Mouse (Mus musculus) MEL-GATA-1-ER (cell line): Measurements from ENCODE around the gene Pde4b.

Experiments
- DNase-seq: peaks from one replicate; pipeline ENCODE4 v3.0.0-alpha.2; 2012; ENCODE audit warnings: low read depth; ENCODE audit errors: extremely low read depth

Pde4b gene

DNA sequence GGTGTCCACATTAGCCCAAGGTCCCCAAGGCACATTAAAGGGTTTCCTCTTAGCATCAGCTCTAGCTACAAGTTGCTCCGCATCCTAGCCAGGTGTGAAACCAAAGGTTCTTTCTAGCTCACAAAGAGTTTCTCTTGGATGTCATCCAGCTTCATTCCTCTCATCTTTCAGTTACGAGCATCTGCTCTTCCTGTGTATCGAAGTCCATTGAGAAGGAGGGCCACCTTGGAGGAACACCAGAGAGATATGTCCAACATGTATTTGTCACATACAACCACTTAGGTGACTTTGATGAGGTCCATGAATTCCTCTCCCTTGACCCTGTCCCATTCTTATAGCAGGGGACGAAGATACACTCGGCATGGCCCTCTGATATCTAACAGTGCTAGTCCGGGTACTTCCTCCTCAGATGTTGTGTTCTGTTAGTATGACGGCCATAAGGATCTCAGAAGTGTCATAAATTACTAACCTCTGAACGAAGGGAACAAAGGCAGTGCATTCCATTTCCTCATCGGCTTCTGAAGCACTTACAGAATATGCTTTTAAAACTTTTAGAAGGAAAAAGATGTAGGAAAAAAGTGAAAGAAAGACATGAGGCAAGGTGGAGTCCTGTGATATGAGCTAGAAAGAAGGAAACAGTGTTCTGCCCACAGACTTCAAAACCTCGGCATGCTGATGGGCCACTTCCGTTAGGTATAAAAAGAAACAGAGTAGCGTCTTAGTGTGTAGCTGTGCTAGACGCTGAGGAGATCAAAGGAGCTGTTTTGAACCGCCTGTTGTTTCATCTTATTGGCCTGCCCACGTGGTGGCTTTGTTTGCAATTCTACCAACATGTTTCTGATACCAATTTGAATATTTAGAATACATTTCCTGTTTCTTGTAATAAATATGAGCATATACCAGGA is 419.3 kb downstream of the Pde4b start:
- peak; percentile 75 for DNase-seq

DNA sequence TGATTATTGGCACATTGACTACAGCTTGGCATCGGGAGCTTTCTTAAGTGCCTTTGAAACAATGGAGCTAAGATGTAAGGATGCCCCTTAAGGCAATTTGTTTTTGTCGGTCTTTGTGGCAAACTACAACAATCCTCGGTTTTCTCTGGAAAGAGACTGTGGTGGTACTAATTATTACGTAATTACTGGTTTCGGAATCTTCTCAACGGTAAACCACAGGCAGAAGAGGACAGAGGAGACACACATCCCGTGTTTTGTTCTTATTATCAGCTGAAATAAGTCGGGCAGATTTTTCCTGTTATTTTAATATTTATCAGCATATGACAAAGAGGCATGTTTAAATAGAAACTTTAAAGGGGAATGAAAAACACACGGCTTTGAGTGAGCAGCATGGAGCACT is 420.0 kb downstream of the Pde4b start:
- DNase-seq, result peak; percentile 36

DNA sequence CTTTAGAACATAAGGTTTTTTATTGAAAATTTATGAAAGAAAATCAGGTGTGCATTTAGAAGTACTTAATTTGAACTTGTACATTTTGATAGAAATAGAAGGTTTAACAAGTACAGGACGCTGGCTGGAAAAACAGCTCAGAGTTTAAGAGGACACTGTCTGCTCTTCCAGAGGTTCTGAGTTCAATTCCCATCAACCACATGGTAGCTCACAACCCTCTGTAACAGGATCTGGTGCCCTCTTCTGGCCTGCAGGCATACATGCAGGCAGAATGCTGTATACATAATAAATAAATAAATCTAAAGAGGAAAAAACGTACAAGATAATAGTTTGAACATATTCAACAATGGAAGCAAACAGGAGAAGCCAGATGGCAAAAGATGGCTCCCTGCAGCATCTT is 420.4 kb downstream of the Pde4b start:
- DNase-seq, result no peak

DNA sequence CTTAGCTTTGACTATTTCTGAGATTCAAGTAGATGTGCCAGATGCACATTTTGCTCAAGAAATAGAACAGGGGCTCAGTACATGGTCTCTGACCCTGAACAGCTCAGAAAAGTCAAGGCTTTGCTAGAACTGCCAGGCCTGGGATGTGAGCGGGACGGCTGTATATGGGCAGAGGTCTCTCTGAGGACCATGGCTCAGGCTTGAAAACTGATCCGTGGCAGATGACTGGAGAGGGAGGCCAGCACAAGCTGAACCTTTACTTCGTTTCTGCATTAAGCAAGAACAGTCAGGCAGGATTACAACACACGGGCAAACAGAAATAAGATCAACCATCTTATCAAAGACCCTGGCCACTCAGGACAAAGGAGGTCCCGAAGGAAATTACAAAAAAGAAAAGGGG is 422.7 kb downstream of the Pde4b start:
- no peak for DNase-seq

DNA sequence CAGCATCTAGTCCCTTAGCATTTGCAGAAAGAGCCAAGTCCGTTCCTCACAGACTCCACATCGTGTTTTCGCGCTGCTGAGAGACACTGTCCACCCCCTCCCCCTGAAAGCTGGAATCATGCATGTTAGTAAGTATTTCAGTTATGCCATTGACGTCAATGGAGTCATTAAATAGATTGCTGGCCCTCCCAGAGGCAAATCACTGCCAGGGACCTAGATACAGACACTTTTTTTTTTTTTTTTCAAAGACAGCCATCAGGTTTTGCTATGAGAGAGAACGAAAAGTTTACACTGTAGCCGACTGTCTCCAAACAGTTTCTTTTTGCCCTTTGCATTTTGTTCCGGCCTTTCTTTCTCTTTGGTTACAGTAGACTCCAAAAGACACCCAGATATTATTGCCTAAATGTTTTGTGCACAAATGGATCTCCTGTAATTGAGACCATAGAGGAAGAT is 423.6 kb downstream of the Pde4b start:
- no peak for DNase-seq

DNA sequence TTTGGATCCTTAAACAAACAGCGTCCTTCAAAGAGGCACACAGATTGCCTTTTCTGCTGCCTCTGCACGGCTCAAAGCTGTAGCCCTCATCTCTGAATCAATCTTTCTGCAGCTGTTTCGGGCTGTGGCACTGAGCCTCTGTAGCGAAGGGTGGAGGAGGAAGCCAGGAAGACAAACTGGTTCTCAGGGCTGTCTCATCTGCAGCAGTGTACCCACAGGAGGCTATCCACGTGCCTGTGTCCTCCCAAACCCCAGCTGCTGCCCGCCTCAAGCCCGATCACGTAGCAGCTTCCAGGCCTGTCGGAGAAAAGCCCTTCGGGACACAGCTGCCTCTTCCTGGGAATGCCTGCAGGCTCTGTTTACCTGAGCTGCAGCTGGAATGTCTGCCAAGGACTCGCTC is 424.2 kb downstream of the Pde4b start:
- DNase-seq, result no peak

DNA sequence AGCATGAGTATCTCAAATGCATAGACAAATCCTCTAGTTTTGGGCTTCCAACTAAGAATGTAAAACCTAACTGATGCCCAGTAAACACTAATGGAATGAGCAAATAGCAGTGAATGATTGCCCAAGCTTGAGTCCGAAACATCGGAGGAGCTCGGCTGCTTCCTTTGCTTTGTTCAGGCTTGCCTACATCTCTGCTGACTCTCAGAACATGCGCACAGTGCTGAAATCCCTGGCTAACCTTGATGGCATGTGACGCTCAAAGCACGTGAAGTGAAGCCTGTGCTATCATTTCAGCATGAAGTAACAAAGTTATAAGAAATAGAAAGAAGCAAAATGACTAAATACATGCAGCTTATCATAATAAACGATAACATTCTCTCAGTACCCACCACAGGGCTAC is 425.6 kb downstream of the Pde4b start:
- DNase-seq, result no peak

DNA sequence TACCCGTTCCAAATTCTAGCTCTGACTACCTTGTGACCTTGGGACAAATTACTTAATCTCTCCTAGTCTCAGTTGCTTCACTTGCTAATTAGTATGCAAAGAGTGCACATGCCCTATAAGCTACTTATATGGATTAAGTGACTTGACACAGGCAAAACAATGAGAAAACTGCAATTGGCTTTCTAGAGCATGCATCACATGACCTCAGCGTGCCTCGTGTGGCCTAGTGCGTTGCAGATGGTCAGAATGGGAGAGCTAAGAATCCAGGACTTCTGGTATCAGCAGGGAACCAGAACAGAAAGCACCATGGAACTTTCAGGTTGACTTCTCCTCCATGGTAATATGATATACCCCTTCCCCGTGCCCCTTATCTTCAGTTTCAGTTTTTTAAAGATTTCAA is 426.2 kb downstream of the Pde4b start:
- DNase-seq, result no peak

- no peak for DNase-seq
These were observed 427.9 kb downstream of the Pde4b start for GRCm38 (mm10) chr4:102514972-102515835.

- no peak for DNase-seq
These were observed 429.1 kb downstream of the Pde4b start for GRCm38 (mm10) chr4:102516395-102516794.

- peak; percentile 96 for DNase-seq
These were observed 429.8 kb downstream of the Pde4b start for GRCm38 (mm10) chr4:102516982-102517630.

DNA sequence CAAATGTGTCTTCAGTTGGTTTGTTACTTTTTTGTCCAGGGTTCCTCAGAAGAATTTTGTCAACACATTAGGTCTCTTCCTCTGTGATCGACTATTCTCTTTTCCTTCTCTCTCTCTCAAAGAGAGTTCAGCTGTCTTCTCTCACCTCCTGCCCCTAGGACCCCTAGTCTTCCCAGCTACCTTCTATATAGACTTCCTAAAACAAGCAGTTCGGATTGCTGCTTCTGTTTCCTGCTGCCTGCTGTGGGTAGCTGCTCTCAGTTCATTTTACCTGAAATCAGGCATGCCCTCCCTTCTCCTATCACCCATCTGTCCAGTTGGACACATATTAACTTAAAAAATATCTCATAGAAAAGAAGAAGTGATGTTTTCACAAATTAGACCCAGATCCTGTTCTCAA is 430.3 kb downstream of the Pde4b start:
- DNase-seq, result no peak

DNA sequence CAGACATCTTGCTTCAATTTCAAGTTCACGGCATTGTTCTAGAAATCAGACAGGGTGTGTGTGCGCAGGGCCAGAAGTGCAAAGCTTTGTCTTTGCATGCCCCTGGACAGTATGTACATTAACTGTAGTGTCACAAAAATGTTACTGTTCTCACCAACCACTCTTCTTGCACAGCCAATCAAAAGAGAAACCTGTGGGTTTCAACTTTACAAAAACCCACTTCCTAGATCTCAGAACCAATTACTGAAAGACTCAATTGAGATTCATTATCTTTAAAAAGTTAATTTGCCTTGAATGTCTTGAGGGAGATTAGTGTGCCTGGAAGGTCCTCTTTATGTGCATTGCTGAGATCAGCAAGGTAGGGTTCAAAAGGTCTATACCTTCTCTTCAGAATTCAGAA is 431.0 kb downstream of the Pde4b start:
- no peak for DNase-seq

- no peak for DNase-seq
These were observed 433.4 kb downstream of the Pde4b start for GRCm38 (mm10) chr4:102520669-102521261.

- no peak for DNase-seq
These were observed 434.1 kb downstream of the Pde4b start for GRCm38 (mm10) chr4:102521434-102521833.

- no peak for DNase-seq
These were observed 440.0 kb downstream of the Pde4b start for GRCm38 (mm10) chr4:102527361-102527760.

DNA sequence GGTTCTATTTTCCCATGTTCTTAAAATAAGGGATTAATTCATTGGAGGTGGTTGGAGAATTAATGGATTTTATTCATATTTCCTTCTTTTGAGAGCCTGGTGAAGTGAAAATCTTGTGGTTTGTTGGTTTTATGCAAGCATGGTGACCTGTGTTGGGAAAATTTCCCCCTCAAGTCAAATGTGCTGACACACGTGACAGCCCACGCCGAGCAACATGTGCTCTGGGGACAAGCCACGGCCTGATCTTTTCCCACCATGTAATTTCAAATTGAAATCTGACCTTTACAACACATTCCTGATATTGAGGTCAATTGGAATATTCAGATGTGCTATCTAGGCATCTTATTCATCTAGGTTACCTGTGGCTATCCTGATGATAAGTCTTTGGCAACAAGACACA is 443.5 kb downstream of the Pde4b start:
- no peak for DNase-seq

DNA sequence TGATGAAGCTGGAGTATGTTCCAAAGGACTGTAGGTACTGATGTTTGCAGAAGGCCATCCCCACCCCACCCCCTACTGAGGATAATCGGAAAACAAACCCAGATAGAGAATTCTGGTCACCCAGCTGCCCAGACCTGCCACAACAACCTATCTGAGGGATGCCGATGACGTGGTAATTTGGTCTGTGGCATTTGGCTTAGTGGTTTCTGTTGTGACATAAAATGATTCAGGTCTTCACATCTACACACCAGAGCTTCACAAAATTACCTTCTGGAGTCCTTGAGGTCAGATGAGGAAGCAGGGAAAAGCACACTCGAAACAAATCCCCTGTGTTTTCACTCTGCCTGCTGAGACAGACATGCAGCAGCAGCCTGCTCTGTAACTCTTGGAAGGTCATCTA is 444.4 kb downstream of the Pde4b start:
- no peak for DNase-seq

GRCm38 (mm10) chr4:102533183-102534048 is 446.1 kb downstream of the Pde4b start:
- DNase-seq, result no peak

GRCm38 (mm10) chr4:102534049-102534730 is 446.8 kb downstream of the Pde4b start:
- DNase-seq, result peak; percentile 34
